Mouse (Mus musculus): ENCODE results near the gene Myh9. TPM values are rescaled to one million over a fixed set of nuclear protein-coding genes. Genes with fewer than 3 reads are reported as not detected.

Gene Myh9
- total RNA-seq, 2 experiments from 2014 or later = 270 to 287 TPM

DNA sequence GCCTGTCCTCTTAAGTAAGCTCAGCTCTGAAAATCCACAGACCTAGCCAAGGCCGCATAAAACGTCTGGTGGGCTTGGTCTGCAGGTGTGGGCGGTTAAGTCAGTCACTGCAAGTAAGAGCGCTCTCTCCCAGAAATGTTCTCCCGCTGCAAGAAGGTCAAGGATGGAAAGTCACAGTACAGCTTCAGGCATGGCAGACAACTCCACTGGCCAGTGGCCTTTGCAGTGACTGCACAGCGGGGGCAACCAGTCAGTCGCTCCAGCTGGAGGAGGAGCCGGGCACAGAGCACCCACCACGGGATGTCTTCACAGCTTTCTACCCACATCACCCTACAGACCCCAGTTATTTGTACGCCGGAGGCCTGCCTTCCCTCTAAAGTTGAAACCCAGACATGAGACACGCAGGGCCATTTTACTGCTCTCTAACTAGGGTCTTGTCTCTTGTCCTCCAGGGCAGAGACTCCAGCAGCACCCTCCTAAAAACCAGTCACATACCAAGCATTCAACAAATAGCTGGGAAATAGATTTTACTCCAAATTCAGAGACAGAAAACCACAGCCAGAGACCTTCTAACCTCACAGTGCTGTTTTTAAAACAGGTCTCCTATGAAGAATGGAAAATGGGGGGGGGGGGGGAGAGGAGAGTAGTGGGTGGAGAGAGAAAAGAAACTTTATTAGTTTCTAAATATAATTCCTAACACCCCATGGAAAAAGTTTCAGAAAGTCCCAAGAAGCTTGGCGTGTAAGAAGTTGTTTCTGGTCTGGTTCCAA lies 47.7 kb downstream of the Myh9 start:
- no peak for DNase-seq (ENCODE audit: low spot score in 2 of 2)

- no peak for DNase-seq (ENCODE audit: low spot score in 2 of 2)
These were observed 48.4 kb downstream of the Myh9 start for GRCm38 (mm10) chr15:77793554-77793953.

GRCm38 (mm10) chr15:77793094-77793493 lies 48.9 kb downstream of the Myh9 start:
- no peak for DNase-seq (ENCODE audit: low spot score in 2 of 2)

- no peak for DNase-seq (ENCODE audit: low spot score in 2 of 2)
These were observed 49.9 kb downstream of the Myh9 start for GRCm38 (mm10) chr15:77792056-77792455.

GRCm38 (mm10) chr15:77790656-77791405 lies 51.1 kb downstream of the Myh9 start:
- no peak for DNase-seq (ENCODE audit: low spot score in 2 of 2)

DNA sequence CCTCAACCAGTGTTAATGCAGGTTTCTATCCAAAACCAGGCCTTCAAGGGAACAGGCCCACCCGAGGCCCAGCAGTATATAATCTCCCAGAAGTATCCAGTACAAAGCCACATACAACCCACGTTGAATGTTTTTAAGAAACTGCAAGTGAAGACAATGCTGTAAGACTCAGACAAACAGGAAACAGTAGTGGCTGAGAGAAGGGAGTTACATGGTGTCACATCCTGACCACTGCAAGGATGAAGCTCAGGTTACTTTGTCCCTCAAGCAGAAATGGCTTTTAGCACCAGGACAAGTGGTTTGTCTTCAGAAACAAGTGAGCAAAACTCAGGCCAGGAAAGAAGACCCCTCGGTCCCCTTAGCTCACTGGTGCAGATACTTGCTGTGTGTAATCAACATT lies 52.8 kb downstream of the Myh9 start:
- no peak for DNase-seq (ENCODE audit: low spot score in 2 of 2)

GRCm38 (mm10) chr15:77788356-77788755 lies 53.6 kb downstream of the Myh9 start:
- DNase-seq (ENCODE audit: low spot score in 2 of 2) = no peak

GRCm38 (mm10) chr15:77785807-77786206 lies 56.2 kb downstream of the Myh9 start:
- DNase-seq (ENCODE audit: low spot score in 2 of 2) = no peak

- DNase-seq (ENCODE audit: low spot score in 2 of 2) = no peak
These were observed 57.7 kb downstream of the Myh9 start for GRCm38 (mm10) chr15:77784039-77784824.

DNA sequence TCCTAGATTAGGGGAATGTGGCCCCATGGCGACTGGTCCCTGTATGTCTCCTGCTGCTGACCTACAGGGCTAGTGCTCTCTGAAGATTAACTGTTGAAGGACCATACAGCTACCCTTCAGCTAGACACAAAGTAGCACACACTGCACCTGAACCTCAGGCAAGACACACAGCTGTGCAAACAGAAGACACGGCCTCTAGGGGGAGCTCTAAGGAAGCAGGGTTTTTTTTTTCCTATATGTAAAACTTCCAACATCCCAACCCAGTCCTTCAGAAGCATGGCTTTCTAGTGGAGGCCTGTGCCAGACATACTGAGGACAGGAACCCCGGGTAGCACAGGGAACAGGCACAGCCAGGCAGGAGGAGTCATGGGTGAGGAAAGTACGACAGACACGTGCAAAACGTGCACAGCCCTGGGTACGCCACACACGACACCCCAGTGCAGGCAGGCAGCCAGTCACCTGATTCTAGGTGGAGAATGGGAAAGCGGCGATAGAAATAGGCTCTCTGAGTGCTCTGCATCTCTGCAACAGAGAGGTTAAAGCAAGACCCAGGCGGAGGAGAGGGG lies 59.4 kb downstream of the Myh9 start:
- DNase-seq (ENCODE audit: low spot score in 2 of 2) = peak in 1 of 2 experiments; percentile 34

GRCm38 (mm10) chr15:77775186-77775963 lies 66.6 kb downstream of the Myh9 start:
- DNase-seq (ENCODE audit: low spot score in 2 of 2) = peak; percentile 80 to 82

DNA sequence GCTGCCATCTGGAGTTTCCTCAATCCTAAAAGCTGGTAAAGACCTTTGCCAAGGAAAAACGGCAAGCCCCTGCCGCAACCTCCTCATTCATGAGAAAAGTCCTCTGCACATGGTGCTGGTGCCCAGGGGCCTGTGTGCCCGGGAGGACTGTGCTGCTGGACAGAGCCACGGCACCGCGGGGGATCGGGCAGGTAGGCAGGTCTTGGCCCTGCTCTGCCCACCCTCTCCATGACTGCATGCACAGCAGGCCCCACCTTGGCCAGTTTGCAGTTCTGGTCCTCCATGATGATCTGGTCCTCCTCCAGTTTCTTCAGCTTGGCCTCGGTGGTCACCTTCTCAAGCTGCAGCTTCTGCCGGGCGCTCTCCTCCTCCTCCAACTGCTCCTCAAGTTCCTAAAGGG lies 67.7 kb downstream of the Myh9 start:
- no peak for DNase-seq (ENCODE audit: low spot score in 2 of 2)

DNA sequence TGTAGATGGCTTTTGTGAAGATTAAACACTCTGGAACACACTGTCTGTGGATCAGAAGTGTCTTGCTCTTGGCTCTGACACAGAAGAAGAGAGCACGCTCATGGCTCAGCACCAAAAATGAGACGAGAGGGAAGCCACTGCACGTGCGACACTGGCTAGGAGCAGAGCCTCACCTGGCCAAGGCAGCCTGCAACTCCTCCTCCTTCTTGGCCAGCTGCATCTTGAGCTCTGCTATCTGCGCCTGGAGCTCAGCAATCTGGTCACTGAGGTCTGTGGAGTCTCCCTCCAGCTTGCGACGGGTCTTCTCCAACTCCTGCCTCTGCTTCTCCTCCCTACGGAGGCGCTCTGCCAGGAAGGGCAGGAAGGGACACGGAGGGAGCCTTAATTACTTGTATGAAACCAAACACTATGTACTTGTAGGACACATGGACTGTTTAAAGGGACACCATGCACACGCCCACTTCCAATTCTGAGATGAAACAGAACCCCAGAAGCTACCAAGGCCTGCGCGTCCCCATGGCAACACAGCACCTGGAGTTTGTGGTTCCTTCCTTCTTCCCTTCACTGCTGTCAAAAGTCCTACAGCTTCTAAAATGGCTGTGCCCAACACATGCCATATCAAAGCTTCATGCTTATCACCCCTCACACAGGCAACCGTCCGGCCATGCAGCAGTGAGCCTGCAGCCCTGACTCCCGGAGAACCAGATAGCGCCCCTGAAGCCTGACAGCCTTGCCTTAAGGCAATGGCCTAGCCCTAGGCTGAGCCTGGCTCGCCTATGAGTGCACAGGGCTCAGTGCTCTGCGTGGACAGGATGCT lies 68.7 kb downstream of the Myh9 start:
- no peak for DNase-seq (ENCODE audit: low spot score in 2 of 2)

DNA sequence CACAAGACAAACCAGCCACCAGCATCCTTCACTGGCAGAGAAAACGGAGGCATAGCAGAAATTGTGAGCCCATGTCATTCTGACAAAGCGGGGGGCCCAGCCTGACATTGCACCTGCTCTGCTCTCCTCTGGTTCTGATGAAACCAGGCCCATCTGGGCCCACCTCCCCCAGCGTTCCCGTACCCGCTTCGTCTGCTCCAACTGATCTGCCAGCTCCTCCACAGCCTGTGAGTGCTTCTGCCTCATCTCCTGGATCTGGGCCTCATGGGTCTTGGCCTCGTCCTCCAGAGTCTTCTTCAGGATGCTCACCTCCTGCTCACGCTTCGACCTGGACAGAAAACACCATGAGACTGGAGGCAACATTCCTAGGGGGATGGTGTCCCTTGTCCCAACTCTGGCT lies 71.0 kb downstream of the Myh9 start:
- no peak for DNase-seq (ENCODE audit: low spot score in 2 of 2)

DNA sequence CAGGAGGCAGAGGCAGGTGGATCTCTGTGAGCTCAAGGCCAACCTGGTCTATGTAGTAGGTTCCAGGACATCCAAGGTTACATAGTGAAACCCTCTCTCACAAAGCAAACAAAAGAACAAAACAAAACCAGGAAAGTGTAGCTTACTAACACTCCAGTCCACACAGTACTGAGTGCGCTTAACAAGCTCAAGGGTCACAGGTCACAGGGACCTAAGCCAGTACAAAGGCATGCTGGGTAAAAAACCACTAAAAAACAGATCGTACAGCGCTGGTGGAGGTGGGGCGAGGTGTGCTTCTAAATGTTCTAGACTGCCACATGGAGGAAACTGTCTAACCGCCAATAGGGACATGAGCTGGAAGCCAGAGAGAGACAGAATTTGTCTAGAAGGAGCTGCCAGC lies 71.6 kb downstream of the Myh9 start:
- no peak for DNase-seq (ENCODE audit: low spot score in 2 of 2)

DNA sequence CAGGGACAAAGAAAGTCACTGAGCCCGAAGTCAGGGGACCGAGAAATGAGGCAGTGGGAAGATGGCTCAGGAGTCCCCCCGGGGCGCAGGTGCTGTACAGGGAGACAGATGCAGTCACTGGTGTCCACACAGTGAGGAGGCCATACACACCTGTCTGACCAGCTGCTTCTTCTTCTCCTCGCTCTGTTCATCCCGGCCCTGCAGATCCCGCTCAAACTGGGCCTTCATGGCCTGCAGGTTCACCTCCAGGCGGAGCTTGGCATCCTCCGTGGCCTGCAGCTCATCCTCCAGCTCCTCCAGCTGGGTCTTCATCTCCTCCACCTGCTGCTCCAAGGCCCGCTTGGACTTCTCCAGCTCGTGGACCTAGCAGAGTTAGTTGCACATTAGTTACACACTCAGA lies 75.0 kb downstream of the Myh9 start:
- no peak for DNase-seq (ENCODE audit: low spot score in 2 of 2)

DNA sequence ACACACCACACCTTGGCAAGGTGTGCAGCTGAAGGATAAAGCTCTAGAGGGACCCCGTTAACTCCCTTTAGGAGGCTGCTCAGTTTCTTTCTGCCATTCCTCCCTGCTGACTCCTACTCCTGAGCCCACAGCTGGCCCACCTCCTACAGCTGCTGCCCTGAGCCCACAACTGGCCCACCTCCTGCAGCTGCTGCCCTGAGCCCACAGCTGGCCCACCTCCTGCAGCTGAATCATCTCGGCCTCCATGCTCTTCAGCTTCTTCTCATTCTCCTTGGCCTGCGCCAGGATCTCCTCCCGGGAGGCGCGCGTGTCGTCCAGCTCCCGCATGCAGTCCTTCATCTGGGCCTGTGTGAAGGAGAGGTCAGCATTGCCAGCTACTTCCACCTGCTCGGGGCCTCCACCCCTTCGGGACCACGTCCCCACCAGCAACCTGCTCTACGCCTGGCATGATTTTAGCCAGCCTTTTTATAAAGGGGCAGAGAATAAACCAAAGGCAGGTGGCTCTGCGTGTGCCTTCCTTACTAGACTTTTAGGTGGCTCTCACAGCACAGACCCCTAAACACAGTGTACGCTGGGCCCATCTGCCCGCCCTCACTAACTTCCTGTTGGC lies 76.4 kb downstream of the Myh9 start:
- no peak for DNase-seq (ENCODE audit: low spot score in 2 of 2)

GRCm38 (mm10) chr15:77764391-77765006 lies 77.5 kb downstream of the Myh9 start:
- no peak for DNase-seq (ENCODE audit: low spot score in 2 of 2)

GRCm38 (mm10) chr15:77763702-77764101 lies 78.3 kb downstream of the Myh9 start:
- peak in 1 of 2 experiments; percentile 34 for DNase-seq (ENCODE audit: low spot score in 2 of 2)
